Mouse (Mus musculus): ENCODE data around the gene Soga1.

The Soga1 gene

GRCm38 (mm10) chr2:157037303-157037702, 41.8 kb downstream of the Soga1 start:
- DNase-seq = peak; percentile 34 to 38

- peak; percentile 33 to 37 for DNase-seq
Observed at GRCm38 (mm10) chr2:157036400-157036799, 42.7 kb downstream of the Soga1 start.

GRCm38 (mm10) chr2:157035371-157035770, 43.7 kb downstream of the Soga1 start:
- DNase-seq = peak; percentile 76 to 78

GRCm38 (mm10) chr2:157030804-157031203, 48.2 kb downstream of the Soga1 start:
- peak; percentile 89 to 95 for DNase-seq

GRCm38 (mm10) chr2:157028261-157028660, 50.8 kb downstream of the Soga1 start:
- peak; percentile 60 to 67 for DNase-seq

- DNase-seq = peak; percentile 83 to 89
Observed at GRCm38 (mm10) chr2:157027106-157028008, 51.7 kb downstream of the Soga1 start.

- no peak for DNase-seq
Observed at GRCm38 (mm10) chr2:157021156-157021555, 57.9 kb downstream of the Soga1 start.

- DNase-seq = no peak
Observed at GRCm38 (mm10) chr2:157019228-157019627, 59.8 kb downstream of the Soga1 start.

GRCm38 (mm10) chr2:157016529-157017270, 62.4 kb downstream of the Soga1 start:
- no peak for DNase-seq

GRCm38 (mm10) chr2:157012341-157012740, 66.7 kb downstream of the Soga1 start:
- DNase-seq = peak in 1 of 2 experiments; percentile 26

GRCm38 (mm10) chr2:157010634-157011310, 68.3 kb downstream of the Soga1 start:
- peak in 1 of 2 experiments; percentile 45 for DNase-seq

GRCm38 (mm10) chr2:157010121-157010520, 68.9 kb downstream of the Soga1 start:
- DNase-seq = peak in 1 of 2 experiments; percentile 29

GRCm38 (mm10) chr2:157008509-157008908, 70.5 kb downstream of the Soga1 start:
- DNase-seq = peak in 1 of 2 experiments; percentile 8

GRCm38 (mm10) chr2:157007234-157007596, 71.8 kb downstream of the Soga1 start:
- DNase-seq = no peak

- DNase-seq = peak; percentile 88 to 94
Observed at GRCm38 (mm10) chr2:157006511-157007233, 72.4 kb downstream of the Soga1 start, which contains the start of gene Dsn1. Dsn1 (minus strand) TSS chr2:157007154.

- no peak for DNase-seq
Observed at GRCm38 (mm10) chr2:157002321-157002720, 76.7 kb downstream of the Soga1 start.

- DNase-seq = peak; percentile 71 to 80
Observed at GRCm38 (mm10) chr2:156998263-156998662, 80.8 kb downstream of the Soga1 start.

- peak; percentile 69 to 76 for DNase-seq
Observed at GRCm38 (mm10) chr2:156996576-156996975, 82.5 kb downstream of the Soga1 start.

GRCm38 (mm10) chr2:156991470-156992319, 87.4 kb downstream of the Soga1 start, which contains the start of gene Ndrg3:
Ndrg3 (minus strand) TSS chr2:156992056.
- DNase-seq = peak; percentile 98

- DNase-seq = peak; percentile 60 to 63
Observed at GRCm38 (mm10) chr2:156990727-156991431, 88.2 kb downstream of the Soga1 start.

All from cerebellum, postnatal 25 days (tissue).